Mouse (Mus musculus) embryo, embryonic 11.5 days (tissue): ENCODE measurements around the gene Bpifa6.
A peak's percentile ranks its signal among the peaks of the same experiment; 100 is the strongest.

Experiments used
- DNase-seq: peaks from one replicate; pipeline ENCODE4 v3.0.0-alpha.2; 2012; ENCODE audit warnings: low read depth, low spot score

Gene Bpifa6

DNA sequence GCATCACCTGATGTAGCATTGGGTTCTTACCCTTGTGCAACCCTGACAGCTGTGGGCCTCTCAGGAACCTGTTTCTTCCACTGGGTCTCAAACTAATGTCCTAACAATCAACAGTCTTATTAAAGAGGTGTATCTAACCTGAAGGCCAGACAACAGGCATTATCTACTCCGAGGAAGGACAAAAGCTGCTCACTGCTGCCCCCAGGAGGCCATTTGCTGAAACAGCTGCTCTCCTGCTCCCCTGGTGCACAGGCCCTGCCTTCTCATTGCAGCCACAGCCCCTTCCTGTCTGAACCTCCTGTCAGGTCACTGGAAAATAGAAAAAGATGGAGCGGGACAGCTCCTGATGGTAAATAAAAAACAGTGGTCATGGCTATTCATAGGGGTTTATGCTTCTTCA lies 64.2 kb downstream of the Bpifa6 start:
- DNase-seq, result peak; percentile 8

DNA sequence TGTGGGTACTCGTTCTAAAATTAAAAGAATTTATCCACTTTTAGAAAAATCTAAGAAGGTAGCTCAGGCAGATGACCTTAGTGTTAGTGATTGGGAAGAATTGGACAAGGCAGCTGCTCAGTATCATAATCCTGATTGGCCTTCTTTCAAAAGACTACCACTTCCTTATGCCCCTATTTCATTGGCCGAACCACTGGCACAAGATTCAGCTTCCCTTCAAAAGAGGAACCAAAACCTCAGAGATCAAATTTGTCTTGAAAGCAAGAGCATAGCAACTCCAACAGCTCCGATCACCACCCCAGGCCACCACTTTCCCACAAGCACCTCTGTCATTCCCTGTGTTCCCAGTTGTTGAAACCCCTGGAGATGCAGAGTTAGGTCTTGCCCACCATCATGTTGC lies 70.0 kb downstream of the Bpifa6 start:
- DNase-seq, result no peak
